Mouse (Mus musculus) olfactory bulb, adult 2 months (tissue): ENCODE data around the gene Gm42742.

Experiments
- CTCF ChIP-seq: fragments of 200-500 bp; IDR thresholded peaks from 2 replicates; pipeline ENCODE4 v1.5.1; 2012; ENCODE audit warnings: low read depth, mild to moderate bottlenecking, low read length, moderate library complexity; ENCODE audit not compliant: insufficient read depth
- POLR2A ChIP-seq: fragments of 200-500 bp; IDR thresholded peaks from 2 replicates; pipeline ENCODE4 v1.6.1; 2012; ENCODE audit warnings: mild to moderate bottlenecking, low read depth, low read length, moderate library complexity; ENCODE audit not compliant: insufficient read depth

DNA sequence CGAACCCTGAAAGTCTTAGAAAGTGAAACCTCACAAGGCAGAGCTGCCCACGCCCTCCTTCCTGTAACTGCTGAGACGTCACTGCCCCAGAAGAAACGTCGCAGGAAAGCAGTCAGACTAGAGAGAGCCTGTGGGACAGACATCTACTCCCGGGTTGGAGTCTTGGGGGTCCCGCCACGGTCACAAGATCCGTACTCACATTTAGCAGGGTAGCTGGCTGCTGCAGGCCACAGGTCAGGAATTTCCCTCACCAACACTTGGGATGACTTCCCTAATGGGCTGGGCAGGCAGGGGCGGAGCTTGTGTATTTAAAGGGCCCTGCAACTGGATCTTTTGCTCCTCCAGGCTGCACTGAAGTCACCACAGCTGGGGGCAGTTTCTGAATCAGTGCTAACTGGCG, 6.6 kb downstream of the Gm42742 start, which contains the start of gene Mvp:
- TF ChIP-seq POLR2A (0 out of 2 replicates have a peak, but pooled peaks have one; percentile 14), CTCF (no peak)
